Comparison of ENCODE assay signal across 25 mouse cellular contexts in the genomic region with DNA sequence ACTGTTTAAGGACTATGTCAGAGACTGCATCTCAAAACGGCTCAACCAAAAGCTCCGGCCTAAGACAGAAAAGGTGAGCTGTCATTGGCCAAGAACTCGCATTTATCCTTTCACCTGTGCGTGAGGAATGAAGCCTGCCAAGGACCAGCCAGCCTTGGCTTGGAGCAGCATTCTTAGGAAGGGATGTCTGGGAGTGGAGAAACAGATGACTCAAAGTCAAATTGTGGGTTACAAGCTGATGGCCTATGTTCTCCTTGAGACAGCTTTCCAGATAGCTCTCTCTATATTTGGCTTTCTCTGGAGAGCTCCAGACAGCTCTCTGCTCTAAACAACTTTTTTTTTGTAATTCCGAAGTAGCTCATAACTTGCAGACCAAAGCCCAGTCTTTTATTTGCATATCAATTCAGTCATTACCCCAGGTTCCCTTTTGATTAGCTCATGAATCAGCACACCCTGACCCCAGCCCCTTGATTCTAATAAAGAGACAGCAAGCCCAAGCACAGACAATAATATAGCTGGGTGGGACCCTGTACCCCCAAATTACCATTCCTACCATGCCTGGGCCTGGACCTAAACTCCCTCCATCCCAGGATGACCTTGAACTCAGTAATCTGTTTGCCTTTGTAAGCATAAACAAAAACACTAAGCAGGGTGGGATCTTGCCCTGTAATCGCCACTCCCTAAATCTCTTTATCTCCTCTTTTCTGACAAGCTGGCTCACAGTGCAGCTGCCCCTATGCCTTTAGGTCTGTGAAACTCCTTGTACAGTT. TPM values are rescaled to one million over a fixed set of nuclear protein-coding genes. Genes with fewer than 3 reads are reported as not detected.
DNase-seq lines count a peak whose midpoint lies in the region; TF ChIP-seq lines count a peak whose summit lies in the region.
"Had no signal": no experiment of that assay in that cellular context is flagged by ENCODE, and none has a peak within 500 bp of the region (broad histone marks: within the 10 kb centered on the region; RNA-seq: fewer than 3 reads in every experiment).

No protein-coding gene starts in this region.

- peak overlapping the region; percentile 7; the same call in 1 of the 2 replicates for H3K4me3 ChIP-seq in E14TG2a.4 (replicated peaks; ENCODE audit: low read length)
- H3K4me3 ChIP-seq in thymus, adult 2 months (ENCODE audit: control insufficient read depth, insufficient read depth, low read length) = no peak overlapping the region
- H3K4me3 ChIP-seq: forebrain, embryonic 10.5 days; forebrain, embryonic 13.5 days; heart, embryonic 12.5 days; heart, embryonic 15.5 days had no signal

- no peaks in the 10 kb centered on the region for H3K27me3 ChIP-seq in E14TG2a.4 (ENCODE audit: insufficient read depth, low read length)
- no peaks in the 10 kb centered on the region; the same call in none of the 2 replicates for H3K27me3 ChIP-seq in thymus, adult 2 months (ENCODE audit: control insufficient read depth, insufficient read depth, low read length)
- H3K27me3 ChIP-seq: CH12.LX; forebrain, embryonic 13.5 days; heart, embryonic 12.5 days; heart, embryonic 15.5 days had no signal

- peaks cover 29% of the 10 kb centered on the region for H3K9me3 ChIP-seq in E14TG2a.4 (ENCODE audit: low read length)
- H3K9me3 ChIP-seq: forebrain, embryonic 13.5 days; heart, embryonic 15.5 days had no signal

- peaks cover 65% of the 10 kb centered on the region for H3K36me3 ChIP-seq in E14TG2a.4 (ENCODE audit: insufficient read depth, low read length)
- no peaks in the 10 kb centered on the region for H3K36me3 ChIP-seq in thymus, adult 2 months (ENCODE audit: control insufficient read depth, insufficient read depth, low read length)
- H3K36me3 ChIP-seq: heart, embryonic 12.5 days; heart, embryonic 15.5 days had no signal

- no peak for TF ChIP-seq CTCF in E14TG2a.4 (conservative IDR thresholded peaks at IDR 0.05; ENCODE audit: low read length)
- TF ChIP-seq CTCF in thymus, adult 2 months (IDR thresholded peaks at IDR 0.05; ENCODE audit: borderline replicate concordance, control insufficient read depth, extremely low read depth, insufficient read depth, low read length, poor library complexity) = no peak

- H3K27ac ChIP-seq in thymus, adult 2 months (ENCODE audit: control insufficient read depth, insufficient read depth, low read length) = no peak overlapping the region
- H3K27ac ChIP-seq: forebrain, embryonic 10.5 days; forebrain, embryonic 13.5 days; heart, embryonic 15.5 days; hindbrain, embryonic 14.5 days; hindbrain, postnatal 0 days had no signal

- DNase-seq in heart, adult 11 months = peak; percentile 78
- DNase-seq in heart, postnatal 25 days (ENCODE audit: low spot score) = no peak
- DNase-seq in ES-CJ7 (ENCODE audit: low read depth, low spot score) = peak; percentile 97
- peak; percentile 93 for DNase-seq in ZHBTc4 (ENCODE audit: low read depth, low spot score)
- DNase-seq in thymus, adult 2 months = no peak
- no peak for DNase-seq in adrenal gland, postnatal 14 days
- DNase-seq in thymus, postnatal 0 days (ENCODE audit: low spot score) = no peak
- DNase-seq: adrenal gland, postnatal 10 days; B cell, adult 2 months; cerebellum, adult 11-12 months; cerebellum, adult 8-10 months; cerebellum, postnatal 10 days; cerebellum, postnatal 36 days; gastrocnemius, postnatal 25 days; heart, postnatal 10 days; heart, postnatal 4 days; kidney, adult 18-20 months had no signal

- no peak for TF ChIP-seq POLR2A in thymus, adult 2 months (IDR thresholded peaks at IDR 0.05; ENCODE audit: control insufficient read depth, extremely low read depth, insufficient read depth, low read length, poor library complexity)

- intact Hi-C loops in heart, postnatal 25 days (cut with DNase I) = no loop called here

- H3K4me1 ChIP-seq in E14TG2a.4 (replicated peaks; ENCODE audit: low read depth, low read length) = peaks cover 75% of the 10 kb centered on the region
- H3K4me1 ChIP-seq in thymus, adult 2 months (replicated peaks; ENCODE audit: control insufficient read depth, insufficient read depth, low read length) = 0 out of 2 replicates have a peak, but pooled peaks cover 3% of the 10 kb centered on the region
- H3K4me1 ChIP-seq: heart, embryonic 12.5 days had no signal

- 98% methylated on average over 6 of the region's 6 CpGs for WGBS in thymus, adult 2 months

RNA-seq across cellular contexts. Expression of gene Jam2, which starts 5.1 kb away (rescaled TPM):
- total RNA-seq in heart, postnatal 25 days (2021) = 10 to 100 TPM; 63.5 to 66.0 TPM
- polyA plus RNA-seq in thymus, adult 2 months (2012; rRNA removed) = 2.1 and 4.1 TPM in 2 replicates
- 21.2 and 24.2 TPM in 2 replicates for total RNA-seq in adrenal gland, postnatal 14 days (2021)
- polyA plus RNA-seq in thymus, postnatal 0 days (2015; fragmentation: Nextera tagmentation; extraction: Ambion mirVana) = 2.7 and 4.0 TPM in 2 replicates

RNA-seq across cellular contexts. Expression of gene Mrpl39, which starts 43.5 kb away (rescaled TPM):
- 10 to 100 TPM; 34.3 to 38.8 TPM for total RNA-seq in heart, postnatal 25 days (2021)
- polyA plus RNA-seq in thymus, adult 2 months (2012; rRNA removed) = 12.3 and 15.1 TPM in 2 replicates
- 54.9 and 56.2 TPM in 2 replicates for total RNA-seq in adrenal gland, postnatal 14 days (2021)
- polyA plus RNA-seq in thymus, postnatal 0 days (2015; fragmentation: Nextera tagmentation; extraction: Ambion mirVana) = 46.2 and 57.5 TPM in 2 replicates

RNA-seq across cellular contexts. Expression of gene Gabpa, which starts 55.7 kb away (rescaled TPM):
- 10 to 100 TPM; 38.5 to 43.0 TPM for total RNA-seq in heart, postnatal 25 days (2021)
- 13.0 TPM in 2 replicates for polyA plus RNA-seq in thymus, adult 2 months (2012; rRNA removed)
- total RNA-seq in adrenal gland, postnatal 14 days (2021) = 55.0 and 59.0 TPM in 2 replicates
- 28.4 and 29.8 TPM in 2 replicates for polyA plus RNA-seq in thymus, postnatal 0 days (2015; fragmentation: Nextera tagmentation; extraction: Ambion mirVana)

RNA-seq across cellular contexts. Expression of gene Atp5j, which starts 56.4 kb away (rescaled TPM):
- 1,000 to 10,000 TPM; 1,789 to 1,861 TPM for total RNA-seq in heart, postnatal 25 days (2021)
- 214 and 216 TPM in 2 replicates for polyA plus RNA-seq in thymus, adult 2 months (2012; rRNA removed)
- 415 and 429 TPM in 2 replicates for total RNA-seq in adrenal gland, postnatal 14 days (2021)
- 975 and 1,055 TPM in 2 replicates for polyA plus RNA-seq in thymus, postnatal 0 days (2015; fragmentation: Nextera tagmentation; extraction: Ambion mirVana)

Comparison
In these comparisons a context has a peak if more than half of its experiments do, and no peak if none do; other contexts are left out.
1. DNase-seq: peak in heart, adult 11 months (single experiment), ES-CJ7 (single experiment) and ZHBTc4 (single experiment); none in heart, postnatal 25 days (single experiment), thymus, adult 2 months (single experiment), adrenal gland, postnatal 14 days (single experiment) and thymus, postnatal 0 days (single experiment).